Mouse (Mus musculus): ENCODE measurements at regions not wholly inside any gene's neighbourhood (a gene's known extent, or its start where the extent isn't known, plus 50 kb on each side); places are given as distances from the start of the nearest gene placed in this dataset.

DNA sequence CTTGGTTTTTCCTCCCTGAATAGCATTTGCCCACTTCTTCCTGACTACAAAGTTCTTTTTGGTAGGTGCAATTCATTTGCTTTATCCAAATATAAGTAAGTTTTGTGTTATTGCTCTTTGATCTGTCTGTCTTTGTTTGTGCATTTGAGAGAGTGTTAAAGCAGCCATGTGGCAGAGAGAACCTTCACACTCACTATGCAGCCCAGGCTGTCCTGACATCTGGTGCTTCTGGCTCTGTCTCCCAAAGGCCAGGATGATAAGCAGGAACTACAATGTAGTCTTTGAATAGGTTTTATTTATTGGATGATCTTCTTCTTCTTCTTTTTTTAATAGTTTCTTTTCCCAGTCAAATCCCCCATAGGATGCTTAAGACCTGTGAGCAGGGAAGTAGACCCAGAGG is 726.7 kb downstream of the Gm10283 start:
- DNase-seq = no peak

DNA sequence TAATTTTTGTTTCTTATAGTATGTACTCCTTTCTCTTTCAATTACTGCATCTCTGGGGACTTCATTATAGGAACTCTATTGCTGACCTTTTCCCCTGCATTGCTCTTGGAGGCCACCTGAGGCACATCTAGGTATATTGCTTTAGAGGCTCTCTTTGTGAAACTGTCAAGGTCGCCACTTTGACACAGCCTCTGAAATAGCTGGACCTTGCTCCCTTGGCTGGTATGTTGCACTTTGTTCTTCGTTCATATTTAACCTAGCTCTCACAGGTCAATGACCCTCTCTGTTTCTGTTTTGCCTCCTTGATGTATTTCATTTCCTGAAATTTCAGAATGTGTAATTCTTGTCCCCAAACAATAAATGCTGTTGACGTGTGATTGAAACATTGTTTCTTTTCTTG is 734.9 kb downstream of the Gm10283 start:
- peak; percentile 86 for DNase-seq

Data from kidney, adult 9 months (tissue).